Mouse (Mus musculus) hindbrain, embryonic 11.5 days (tissue): ENCODE measurements at regions not wholly inside any gene's neighbourhood (a gene's known extent, or its start where the extent isn't known, plus 50 kb on each side); places are given as distances from the start of the nearest gene placed in this dataset.

Experiments
- ATAC-seq: fragments of 200-750 bp; cut with Nextera tagmentation; 2 replicates; pipeline ENCODE4 v1.8.0; 2017; ENCODE audit warnings: mild to moderate bottlenecking, moderate TSS enrichment, moderate library complexity; ENCODE audit not compliant: low FRiP score
- DNase-seq: peaks from one replicate; pipeline ENCODE4 v3.0.0-alpha.2; 2015; ENCODE audit warnings: low spot score
- H3K27ac ChIP-seq: fragments of 300-500 bp; sonication (generic); 2 replicates; pipeline ENCODE4 v1.5.1; 2014; ENCODE audit warnings: mild to moderate bottlenecking, low read depth, low read length
- H3K27me3 ChIP-seq: fragments of 300-500 bp; sonication (generic); 2 replicates; pipeline ENCODE4 v1.6.1; 2014; ENCODE audit warnings: mild to moderate bottlenecking, low read length, moderate library complexity, mixed read lengths; ENCODE audit not compliant: control insufficient read depth, insufficient read depth
- H3K36me3 ChIP-seq: fragments of 300-500 bp; sonication (generic); 2 replicates; pipeline ENCODE4 v1.6.1; 2014; ENCODE audit warnings: mild to moderate bottlenecking, low read length, moderate library complexity, mixed read lengths; ENCODE audit not compliant: control insufficient read depth, insufficient read depth
- H3K4me1 ChIP-seq: fragments of 300-500 bp; sonication (generic); replicated peaks from 2 replicates; pipeline ENCODE4 v1.6.1; 2014; ENCODE audit warnings: low read length, mixed read lengths; ENCODE audit not compliant: control insufficient read depth, insufficient read depth
- H3K4me2 ChIP-seq: fragments of 300-500 bp; sonication (generic); replicated peaks from 2 replicates; pipeline ENCODE4 v1.6.1; 2014; ENCODE audit warnings: mild to moderate bottlenecking, low read depth, low read length
- H3K4me3 ChIP-seq: fragments of 300-500 bp; sonication (generic); 2 replicates; pipeline ENCODE4 v1.5.1; 2014; ENCODE audit warnings: low read depth, low read length
- H3K9ac ChIP-seq: fragments of 300-500 bp; sonication (generic); 2 replicates; pipeline ENCODE4 v1.6.1; 2014; ENCODE audit warnings: low read depth, low read length
- H3K9me3 ChIP-seq: fragments of 300-500 bp; sonication (generic); 2 replicates; pipeline ENCODE4 v1.6.1; 2016; ENCODE audit warnings: low read length; ENCODE audit not compliant: control insufficient read depth
- WGBS: fragments of 180-500 bp; shearing (Covaris S2); extraction: QIAGEN DNeasy Blood & Tissue Kit; methylation state at CpG from one replicate; pipeline ENCODE4 v1.1.7; 2014; 5-methylcytosine and 5-hydroxymethylcytosine counted together

DNA sequence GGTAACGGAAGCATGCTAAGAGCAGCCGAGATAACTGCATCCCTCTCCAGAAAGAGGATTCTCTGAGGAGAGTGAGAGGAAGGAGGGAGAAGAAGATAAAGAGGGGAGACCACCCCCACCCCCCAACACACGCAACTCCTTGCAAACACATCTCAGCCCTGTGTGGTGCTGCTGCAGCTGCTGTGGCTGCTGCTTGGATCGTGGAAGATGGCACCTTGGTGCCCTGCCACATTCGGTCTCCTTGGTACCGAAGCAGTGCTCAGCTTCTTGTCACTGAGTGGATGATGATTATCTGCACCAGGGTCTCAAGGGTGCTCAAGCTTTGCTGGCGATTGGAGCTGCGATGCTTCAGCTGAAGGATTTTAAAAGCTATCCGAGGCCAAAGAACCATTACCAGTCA lies 204.7 kb downstream of the Bcl11a start:
- ATAC-seq, result no peak
- no peak for DNase-seq
- Histone ChIP-seq H3K9ac (peak overlapping the region; percentile 27; the same call in 1 of the 2 replicates), H3K4me3 (no peak overlapping the region), H3K27ac (no peak overlapping the region; the same call in 1 of the 2 replicates), H3K27me3 (no peaks in the 10 kb centered on the region), H3K9me3 (no peaks in the 10 kb centered on the region), H3K4me1 (peaks cover 18% of the 10 kb centered on the region; the same call in 1 of the 2 replicates), H3K36me3 (no peaks in the 10 kb centered on the region), H3K4me2 (no peak overlapping the region)
- 47% methylated on average over 9 of the region's 9 CpGs for WGBS

DNA sequence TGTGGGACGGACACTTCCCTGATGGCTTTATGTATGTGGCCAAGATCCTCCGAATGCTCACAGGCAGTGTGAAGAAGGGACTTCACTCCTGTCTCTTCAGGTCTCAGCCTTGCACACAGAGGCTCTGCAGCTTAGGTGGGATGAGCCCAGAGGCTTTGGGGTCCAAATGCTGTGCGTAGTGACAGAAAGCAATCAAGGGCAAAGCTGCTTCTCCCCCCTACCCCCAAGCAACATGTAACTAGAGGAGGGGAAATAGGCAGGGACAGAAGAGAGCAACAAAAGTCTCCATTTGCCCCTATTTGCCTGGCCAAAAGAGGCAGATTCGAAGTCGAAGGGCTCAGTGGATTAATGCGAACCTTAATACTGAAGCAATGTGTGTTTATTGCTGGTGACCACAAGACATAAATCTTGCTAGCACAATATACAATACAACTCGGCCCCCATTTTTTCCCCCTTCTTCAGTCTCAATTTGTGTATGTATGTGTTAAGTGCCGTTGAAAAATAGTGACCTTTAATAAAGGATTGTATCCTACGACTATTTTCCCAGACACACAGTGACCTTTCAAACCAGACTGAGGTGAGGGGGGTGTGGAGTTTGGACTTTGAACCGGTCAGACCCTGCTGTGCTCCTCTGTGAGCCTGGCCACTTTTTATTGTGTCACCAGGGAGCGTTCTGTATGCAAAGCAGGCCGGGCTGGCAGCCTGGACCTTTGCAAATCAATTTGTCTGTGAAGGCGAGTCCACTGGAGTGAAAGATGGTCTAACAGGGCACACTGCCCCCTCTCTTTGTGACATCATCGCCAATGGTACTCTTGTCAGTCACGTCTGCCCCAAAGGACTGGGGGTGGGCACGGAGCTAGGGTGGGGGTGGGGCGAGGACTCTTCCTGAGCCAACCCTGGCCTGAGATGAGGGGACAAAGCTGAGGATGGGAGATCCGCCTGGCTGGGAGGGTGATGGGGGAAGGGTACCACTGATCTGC lies 208.6 kb downstream of the Bcl11a start:
- H3K27ac ChIP-seq, result peak overlapping the region; percentile 39
- peak; percentile 94 for ATAC-seq
- H3K27me3 ChIP-seq, result no peaks in the 10 kb centered on the region
- no peak overlapping the region for H3K9ac ChIP-seq
- no peaks in the 10 kb centered on the region for H3K9me3 ChIP-seq
- peaks cover 12% of the 10 kb centered on the region; the same call in 1 of the 2 replicates for H3K4me1 ChIP-seq
- H3K36me3 ChIP-seq, result no peaks in the 10 kb centered on the region
- 8% methylated on average over 18 of the region's 18 CpGs for WGBS
- no peak overlapping the region for H3K4me2 ChIP-seq
- DNase-seq, result peak; percentile 82
- H3K4me3 ChIP-seq, result no peak overlapping the region

- no peaks in the 10 kb centered on the region for H3K9me3 ChIP-seq
- 93% methylated on average over 3 of the region's 3 CpGs for WGBS
- no peak overlapping the region for H3K27ac ChIP-seq
- H3K4me2 ChIP-seq, result no peak overlapping the region
- H3K36me3 ChIP-seq, result no peaks in the 10 kb centered on the region
- no peak overlapping the region for H3K9ac ChIP-seq
- peaks cover 4% of the 10 kb centered on the region; the same call in 1 of the 2 replicates for H3K4me1 ChIP-seq
- DNase-seq, result no peak
- H3K27me3 ChIP-seq, result no peaks in the 10 kb centered on the region
- no peak for ATAC-seq
- no peak overlapping the region for H3K4me3 ChIP-seq
Measured at GRCm38 (mm10) chr11:24293209-24293608, 215.4 kb downstream of the Bcl11a start.

- no peaks in the 10 kb centered on the region for H3K36me3 ChIP-seq
- DNase-seq (no peak), ATAC-seq (no peak)
- peaks cover 4% of the 10 kb centered on the region; the same call in 1 of the 2 replicates for H3K4me1 ChIP-seq
- no peak overlapping the region for H3K4me2 ChIP-seq
- H3K4me3 ChIP-seq, result no peak overlapping the region
- H3K27me3 ChIP-seq, result no peaks in the 10 kb centered on the region
- H3K27ac ChIP-seq, result no peak overlapping the region
- no peaks in the 10 kb centered on the region for H3K9me3 ChIP-seq
- WGBS, result 72% methylated on average over 7 of the region's 7 CpGs
- no peak overlapping the region for H3K9ac ChIP-seq
Measured at GRCm38 (mm10) chr11:24293860-24294531, 216.1 kb downstream of the Bcl11a start.

- no peaks in the 10 kb centered on the region for H3K9me3 ChIP-seq
- no peak overlapping the region for H3K4me3 ChIP-seq
- ATAC-seq, result no peak; the same call in 1 of the 2 replicates
- no peaks in the 10 kb centered on the region for H3K36me3 ChIP-seq
- no peak overlapping the region for H3K4me2 ChIP-seq
- H3K9ac ChIP-seq, result no peak overlapping the region
- H3K27ac ChIP-seq, result no peak overlapping the region
- peaks cover 4% of the 10 kb centered on the region; the same call in 1 of the 2 replicates for H3K4me1 ChIP-seq
- no peaks in the 10 kb centered on the region for H3K27me3 ChIP-seq
- WGBS, result 36% methylated on average over 12 of the region's 12 CpGs
- no peak for DNase-seq
Measured at GRCm38 (mm10) chr11:24296893-24297624, 219.2 kb downstream of the Bcl11a start.

DNA sequence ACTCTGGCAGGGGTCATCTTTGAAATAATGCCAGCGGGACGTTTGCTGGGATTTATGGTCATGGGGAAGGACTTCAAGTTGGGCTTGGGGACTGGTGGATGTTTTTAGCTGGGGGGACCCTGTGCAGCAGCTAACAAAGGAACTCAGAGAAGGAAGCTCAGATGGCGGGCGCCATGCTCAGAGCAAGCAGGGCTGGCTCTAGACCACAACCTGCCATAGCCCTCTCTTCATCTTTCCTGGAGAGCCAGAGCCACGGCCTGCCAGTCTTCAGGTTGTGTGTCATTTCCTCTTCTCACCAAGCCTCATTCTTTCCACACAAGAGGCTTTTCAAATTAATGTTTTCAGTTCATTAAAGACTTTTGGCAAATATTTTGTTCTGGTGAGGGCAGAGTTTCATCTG lies 219.9 kb downstream of the Bcl11a start:
- H3K27me3 ChIP-seq, result no peaks in the 10 kb centered on the region
- H3K36me3 ChIP-seq, result no peaks in the 10 kb centered on the region
- H3K9me3 ChIP-seq, result no peaks in the 10 kb centered on the region
- H3K4me2 ChIP-seq, result no peak overlapping the region
- no peak overlapping the region for H3K9ac ChIP-seq
- H3K27ac ChIP-seq, result no peak overlapping the region
- DNase-seq (no peak), ATAC-seq (no peak)
- 67% methylated on average over 5 of the region's 5 CpGs for WGBS
- no peak overlapping the region for H3K4me3 ChIP-seq
- peaks cover 4% of the 10 kb centered on the region; the same call in 1 of the 2 replicates for H3K4me1 ChIP-seq

DNA sequence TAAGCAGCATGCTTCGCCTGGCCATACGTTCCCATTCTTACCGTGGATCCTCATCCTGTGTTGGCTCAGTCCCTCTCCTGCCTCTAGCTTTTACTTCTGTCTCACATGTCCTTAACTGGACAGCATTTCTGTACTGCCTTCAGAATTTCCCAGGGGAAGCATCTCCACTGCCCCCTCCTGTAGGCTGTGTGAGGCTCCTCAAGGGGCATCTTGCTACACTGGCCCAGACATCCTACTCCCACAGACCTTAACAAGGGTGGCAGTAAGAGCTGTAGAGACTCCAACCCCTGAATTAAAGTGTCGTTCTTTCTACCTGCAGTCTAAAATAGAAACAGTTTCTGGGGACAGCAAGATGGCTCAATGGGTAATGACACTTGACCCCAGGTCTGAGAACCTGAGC lies 222.5 kb downstream of the Bcl11a start:
- WGBS, result 82% methylated on average over 4 of the region's 4 CpGs

DNA sequence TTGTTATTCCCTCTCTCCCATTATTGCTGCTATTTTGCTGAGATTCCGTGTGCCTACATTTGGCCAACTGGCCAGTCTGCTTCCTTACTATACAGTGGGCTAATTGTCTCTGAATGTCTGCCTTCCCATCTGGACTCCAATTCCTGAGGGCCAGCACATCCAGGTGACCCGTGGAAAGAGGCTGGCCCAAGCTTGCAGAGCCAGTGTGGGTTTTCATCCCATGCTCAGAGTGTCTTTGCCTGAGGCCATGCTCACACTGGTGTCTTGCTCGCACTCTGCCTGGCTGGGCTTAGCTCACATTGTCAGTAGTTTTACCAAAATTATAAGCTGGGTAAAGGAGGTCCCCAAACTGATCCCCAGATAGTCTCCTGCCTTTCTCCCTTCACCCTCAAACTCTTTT lies 223.3 kb downstream of the Bcl11a start:
- no peaks in the 10 kb centered on the region for H3K27me3 ChIP-seq
- no peaks in the 10 kb centered on the region for H3K36me3 ChIP-seq
- H3K4me2 ChIP-seq, result no peak overlapping the region
- peaks cover 6% of the 10 kb centered on the region for H3K4me1 ChIP-seq
- WGBS, result 71% methylated on average over 3 of the region's 3 CpGs
- H3K27ac ChIP-seq, result no peak overlapping the region
- no peak overlapping the region for H3K9ac ChIP-seq
- ATAC-seq (no peak), DNase-seq (no peak)
- no peaks in the 10 kb centered on the region for H3K9me3 ChIP-seq
- H3K4me3 ChIP-seq, result no peak overlapping the region

More for the DNA sequence above, 222.5 kb downstream of the Bcl11a start:
- Histone ChIP-seq H3K4me3 (no peak overlapping the region), H3K9me3 (no peaks in the 10 kb centered on the region), H3K36me3 (no peaks in the 10 kb centered on the region), H3K27ac (no peak overlapping the region), H3K27me3 (no peaks in the 10 kb centered on the region), H3K9ac (no peak overlapping the region), H3K4me1 (peaks cover 4% of the 10 kb centered on the region), H3K4me2 (no peak overlapping the region)
- no peak for DNase-seq
- ATAC-seq, result no peak
